In genomic region chr19:28416069-28416468, GRCm38 (mm10) we compare ENCODE assay signal across 23 mouse cellular contexts.
DNase-seq lines count a peak whose midpoint lies in the region; ATAC-seq and TF ChIP-seq lines count a peak whose summit lies in the region.
"Had no signal": no experiment of that assay in that cellular context is flagged by ENCODE, and none has a peak within 500 bp of the region (broad histone marks: within the 10 kb centered on the region; RNA-seq: fewer than 3 reads in every experiment).

No protein-coding gene starts in this region.

- TF ChIP-seq POLR2A in kidney, adult 2 months (IDR thresholded peaks at IDR 0.05; ENCODE audit: low read depth, low read length), result no peak

- TF ChIP-seq CTCF in kidney, adult 2 months (conservative IDR thresholded peaks at IDR 0.05; ENCODE audit: insufficient read depth, insufficient read length, low read depth, low read length), result no peak

- H3K27me3 ChIP-seq in kidney, adult 2 months (replicated peaks; ENCODE audit: control insufficient read depth, insufficient read depth, low read length), result no peaks in the 10 kb centered on the region
- no peaks in the 10 kb centered on the region for H3K27me3 ChIP-seq in kidney, embryonic 16.5 days (ENCODE audit: insufficient read depth, low read length)
- H3K27me3 ChIP-seq: forebrain, embryonic 13.5 days; hindbrain, embryonic 12.5 days; hindbrain, embryonic 15.5 days; Patski had no signal

- no peak overlapping the region for H3K9ac ChIP-seq in kidney, embryonic 16.5 days (replicated peaks; ENCODE audit: low read length)
- H3K9ac ChIP-seq: forebrain, embryonic 13.5 days; hindbrain, embryonic 12.5 days; hindbrain, embryonic 15.5 days had no signal

- 60% methylated on average over 5 of the region's 5 CpGs for WGBS in kidney, adult 2 months
- WGBS in kidney, embryonic 16.5 days, result 84% methylated on average over 5 of the region's 5 CpGs

- no peak for ATAC-seq in kidney, embryonic 16.5 days (ENCODE audit: low FRiP score, low TSS enrichment)
- ATAC-seq: CD4-positive, CD25-positive, alpha-beta regulatory T cell, adult 4 months; forebrain, embryonic 13.5 days; forebrain, embryonic 16.5 days; Patski had no signal

- no peak overlapping the region for H3K4me2 ChIP-seq in kidney, embryonic 16.5 days (replicated peaks; ENCODE audit: low read depth, low read length)
- H3K4me2 ChIP-seq: forebrain, embryonic 13.5 days; heart, embryonic 11.5 days; hindbrain, embryonic 12.5 days; hindbrain, embryonic 15.5 days had no signal

- H3K36me3 ChIP-seq in kidney, adult 2 months (ENCODE audit: control insufficient read depth, insufficient read depth, low read length), result no peaks in the 10 kb centered on the region
- 0 out of 2 replicates have a peak, but pooled peaks cover 4% of the 10 kb centered on the region for H3K36me3 ChIP-seq in kidney, embryonic 16.5 days (ENCODE audit: insufficient read depth, low read length)
- H3K36me3 ChIP-seq: forebrain, embryonic 10.5 days; hindbrain, embryonic 12.5 days; hindbrain, embryonic 15.5 days had no signal

- DNase-seq in kidney, adult 2 months, result peak; percentile 51
- DNase-seq in kidney, postnatal 4 days, result no peak
- peak; percentile 21 for DNase-seq in kidney, postnatal 14 days
- peak; percentile 5 for DNase-seq in 3T3-L1 (ENCODE audit: low read depth, low spot score)
- DNase-seq in NIH3T3 (ENCODE audit: low read depth), result peak; percentile 11
- DNase-seq in heart, adult 9 months (ENCODE audit: low spot score in 2 of 2), result no peak
- DNase-seq: adrenal gland, postnatal 10 days; adrenal gland, postnatal 36 days; cerebellum, adult 18-20 months; cerebellum, adult 9-10 months; cerebellum, postnatal 14 days; gastrocnemius, postnatal 10 days; gastrocnemius, postnatal 36 days; heart, adult 2 months had no signal

- H3K4me3 ChIP-seq in kidney, adult 2 months (ENCODE audit: insufficient read depth, low read depth, low read length), result no peak overlapping the region
- H3K4me3 ChIP-seq in kidney, embryonic 16.5 days (ENCODE audit: low read length), result no peak overlapping the region
- H3K4me3 ChIP-seq: forebrain, embryonic 10.5 days; forebrain, embryonic 13.5 days; heart, adult 2 months; hindbrain, embryonic 12.5 days; hindbrain, embryonic 15.5 days had no signal

- no peaks in the 10 kb centered on the region for H3K9me3 ChIP-seq in kidney, embryonic 16.5 days (ENCODE audit: low read length)
- H3K9me3 ChIP-seq: forebrain, embryonic 13.5 days; hindbrain, embryonic 12.5 days; hindbrain, embryonic 15.5 days had no signal

- H3K4me1 ChIP-seq in kidney, adult 2 months (ENCODE audit: control insufficient read depth, insufficient read depth, low read length), result no peaks in the 10 kb centered on the region
- H3K4me1 ChIP-seq in kidney, embryonic 16.5 days (ENCODE audit: insufficient read depth, low read length), result no peaks in the 10 kb centered on the region
- H3K4me1 ChIP-seq: forebrain, embryonic 10.5 days; forebrain, embryonic 13.5 days; hindbrain, embryonic 12.5 days; hindbrain, embryonic 15.5 days had no signal

- H3K27ac ChIP-seq in kidney, adult 2 months (ENCODE audit: insufficient read depth, low read depth, low read length), result no peak overlapping the region
- no peak overlapping the region for H3K27ac ChIP-seq in kidney, embryonic 16.5 days (ENCODE audit: low read length)
- H3K27ac ChIP-seq: forebrain, embryonic 10.5 days; forebrain, embryonic 13.5 days; heart, adult 2 months; hindbrain, embryonic 12.5 days; hindbrain, embryonic 15.5 days had no signal

Comparison
In these comparisons a context has a peak if more than half of its experiments do, and no peak if none do; other contexts are left out.
1. DNase-seq: peak in kidney, adult 2 months (single experiment), kidney, postnatal 14 days (single experiment), 3T3-L1 (single experiment) and NIH3T3 (single experiment); none in kidney, postnatal 4 days (0 of 2) and heart, adult 9 months (0 of 2).